Mouse (Mus musculus) limb, embryonic 10.5 days (tissue): ENCODE data around the gene Gm10300. TPM values are rescaled to one million over a fixed set of nuclear protein-coding genes. Genes with fewer than 3 reads are reported as not detected.

Experiments
- DNase-seq: peaks from one replicate; pipeline ENCODE4 v3.0.0-alpha.2; 2017; ENCODE audit warnings: low spot score
- H3K27ac ChIP-seq: fragments of 300-500 bp; sonication (generic); 2 replicates; pipeline ENCODE4 v1.5.1; 2016; ENCODE audit warnings: mild to moderate bottlenecking
- H3K27me3 ChIP-seq: fragments of 300-500 bp; sonication (generic); 2 replicates; pipeline ENCODE4 v1.6.1; 2016; ENCODE audit warnings: low read depth, mild to moderate bottlenecking; ENCODE audit not compliant: poor library complexity, severe bottlenecking
- H3K36me3 ChIP-seq: fragments of 300-500 bp; sonication (generic); 2 replicates; pipeline ENCODE4 v1.6.1; 2016; ENCODE audit warnings: mild to moderate bottlenecking, moderate library complexity
- H3K4me1 ChIP-seq: fragments of 300-500 bp; sonication (generic); 2 replicates; pipeline ENCODE4 v1.6.1; 2016
- H3K4me3 ChIP-seq: fragments of 300-500 bp; sonication (generic); 2 replicates; pipeline ENCODE4 v1.5.1; 2016; ENCODE audit warnings: mild to moderate bottlenecking, moderate library complexity
- H3K9me3 ChIP-seq: fragments of 300-500 bp; sonication (generic); replicated peaks from 2 replicates; pipeline ENCODE4 v1.6.1; 2016; ENCODE audit warnings: mild to moderate bottlenecking
- WGBS: fragments of 180-500 bp; shearing (Covaris S2); methylation state at CpG from one replicate; pipeline ENCODE4 v1.1.7; 2016; 5-methylcytosine and 5-hydroxymethylcytosine counted together
- polyA plus RNA-seq: library from polyadenylated mRNA; unstranded; fragments of >200 nt; fragmentation: Nextera tagmentation; extraction: Ambion mirVana; gene quantifications from 2 replicates; pipeline ENCODE4 v1.2.1, GENCODE M21; 2016

Gene Gm10300
- polyA plus RNA-seq, 1 experiment from 2014 or later, result not detected

GRCm38 (mm10) chr4:132076480-132077405, 2.2 kb downstream of the Gm10300 start:
- Histone ChIP-seq H3K9me3 (no peaks in the 10 kb centered on the region), H3K27me3 (peaks cover 51% of the 10 kb centered on the region), H3K27ac (no peak overlapping the region), H3K36me3 (no peaks in the 10 kb centered on the region), H3K4me1 (peaks cover 44% of the 10 kb centered on the region), H3K4me3 (no peak overlapping the region)
- DNase-seq, result peak; percentile 39
- WGBS, result 33% methylated on average over 20 of the region's 20 CpGs

GRCm38 (mm10) chr4:132077445-132077844, 2.9 kb downstream of the Gm10300 start:
- H3K27me3 ChIP-seq, result peaks cover 51% of the 10 kb centered on the region
- 74% methylated on average over 7 of the region's 7 CpGs for whole genome bisulfite sequencing

GRCm38 (mm10) chr4:132078296-132078714, 3.8 kb downstream of the Gm10300 start:
- Histone ChIP-seq H3K27ac (0 out of 2 replicates have a peak overlapping the region, but pooled peaks have one; percentile 5), H3K4me3 (no peak overlapping the region), H3K4me1 (peaks cover 42% of the 10 kb centered on the region), H3K27me3 (peaks cover 43% of the 10 kb centered on the region), H3K36me3 (no peaks in the 10 kb centered on the region), H3K9me3 (no peaks in the 10 kb centered on the region)
- no peak for DNase-seq
- WGBS, result 66% methylated on average over 7 of the region's 7 CpGs

More at GRCm38 (mm10) chr4:132077445-132077844, 2.9 kb downstream of the Gm10300 start:
- DNase-seq, result no peak
- no peaks in the 10 kb centered on the region for H3K36me3 ChIP-seq
- H3K4me3 ChIP-seq, result no peak overlapping the region
- H3K27ac ChIP-seq, result no peak overlapping the region
- H3K4me1 ChIP-seq, result peaks cover 44% of the 10 kb centered on the region
- H3K9me3 ChIP-seq, result no peaks in the 10 kb centered on the region

GRCm38 (mm10) chr4:132079555-132080275, 5.2 kb downstream of the Gm10300 start:
- Histone ChIP-seq H3K4me3 (no peak overlapping the region), H3K27me3 (peaks cover 34% of the 10 kb centered on the region; the same call in 1 of the 2 replicates), H3K9me3 (no peaks in the 10 kb centered on the region), H3K4me1 (peaks cover 39% of the 10 kb centered on the region), H3K27ac (no peak overlapping the region), H3K36me3 (no peaks in the 10 kb centered on the region)
- 15% methylated on average over 19 of the region's 19 CpGs for WGBS
- peak; percentile 83 for DNase-seq

- no peaks in the 10 kb centered on the region for H3K9me3 ChIP-seq
- 69% methylated on average over 4 of the region's 4 CpGs for WGBS
- H3K36me3 ChIP-seq, result no peaks in the 10 kb centered on the region
- peaks cover 34% of the 10 kb centered on the region; the same call in 1 of the 2 replicates for H3K27me3 ChIP-seq
- peaks cover 31% of the 10 kb centered on the region for H3K4me1 ChIP-seq
- H3K27ac ChIP-seq, result no peak overlapping the region
- no peak for DNase-seq
- H3K4me3 ChIP-seq, result no peak overlapping the region
Observed at GRCm38 (mm10) chr4:132080492-132080983, 6.0 kb downstream of the Gm10300 start.

GRCm38 (mm10) chr4:132085114-132085513, 10.6 kb downstream of the Gm10300 start:
- peaks cover 13% of the 10 kb centered on the region for H3K4me1 ChIP-seq
- H3K27ac ChIP-seq, result no peak overlapping the region
- 92% methylated on average over 7 of the region's 7 CpGs for WGBS
- no peaks in the 10 kb centered on the region for H3K36me3 ChIP-seq
- no peaks in the 10 kb centered on the region for H3K9me3 ChIP-seq
- H3K27me3 ChIP-seq, result no peaks in the 10 kb centered on the region
- no peak for DNase-seq
- no peak overlapping the region for H3K4me3 ChIP-seq

GRCm38 (mm10) chr4:132088921-132089320, 14.4 kb downstream of the Gm10300 start:
- peak; percentile 81 for DNase-seq
- Histone ChIP-seq H3K27me3 (no peaks in the 10 kb centered on the region), H3K9me3 (no peaks in the 10 kb centered on the region), H3K36me3 (no peaks in the 10 kb centered on the region), H3K4me1 (peaks cover 6% of the 10 kb centered on the region), H3K27ac (no peak overlapping the region), H3K4me3 (no peak overlapping the region)
- WGBS, result 28% methylated on average over 7 of the region's 7 CpGs

GRCm38 (mm10) chr4:132093136-132093535, 18.6 kb downstream of the Gm10300 start:
- Histone ChIP-seq H3K4me1 (no peaks in the 10 kb centered on the region), H3K27me3 (no peaks in the 10 kb centered on the region), H3K4me3 (no peak overlapping the region), H3K27ac (no peak overlapping the region), H3K36me3 (no peaks in the 10 kb centered on the region), H3K9me3 (no peaks in the 10 kb centered on the region)
- DNase-seq, result no peak
- 81% methylated on average over 6 of the region's 6 CpGs for WGBS

- 91% methylated on average over 5 of the region's 5 CpGs for WGBS
Observed at GRCm38 (mm10) chr4:132093928-132094327, 19.4 kb downstream of the Gm10300 start.

GRCm38 (mm10) chr4:132095043-132095442, 20.5 kb downstream of the Gm10300 start:
- WGBS, result 83% methylated on average over 7 of the region's 7 CpGs
- no peak for DNase-seq
- Histone ChIP-seq H3K27me3 (no peaks in the 10 kb centered on the region), H3K27ac (no peak overlapping the region), H3K4me3 (no peak overlapping the region), H3K9me3 (no peaks in the 10 kb centered on the region), H3K4me1 (no peaks in the 10 kb centered on the region), H3K36me3 (no peaks in the 10 kb centered on the region)

More at GRCm38 (mm10) chr4:132093928-132094327, 19.4 kb downstream of the Gm10300 start:
- Histone ChIP-seq H3K27me3 (no peaks in the 10 kb centered on the region), H3K4me3 (no peak overlapping the region), H3K9me3 (no peaks in the 10 kb centered on the region), H3K36me3 (no peaks in the 10 kb centered on the region), H3K4me1 (no peaks in the 10 kb centered on the region), H3K27ac (no peak overlapping the region)
- DNase-seq, result no peak

- Histone ChIP-seq H3K9me3 (no peaks in the 10 kb centered on the region), H3K36me3 (no peaks in the 10 kb centered on the region), H3K4me3 (no peak overlapping the region), H3K27me3 (no peaks in the 10 kb centered on the region), H3K4me1 (peaks cover 4% of the 10 kb centered on the region; the same call in 1 of the 2 replicates), H3K27ac (no peak overlapping the region)
- no peak for DNase-seq
- WGBS, result 85% methylated on average over 5 of the region's 5 CpGs
Observed at GRCm38 (mm10) chr4:132099548-132099947, 25.1 kb downstream of the Gm10300 start.

GRCm38 (mm10) chr4:132101152-132101551, 26.7 kb downstream of the Gm10300 start:
- Histone ChIP-seq H3K36me3 (no peaks in the 10 kb centered on the region), H3K27me3 (no peaks in the 10 kb centered on the region), H3K4me1 (peaks cover 4% of the 10 kb centered on the region; the same call in 1 of the 2 replicates), H3K4me3 (no peak overlapping the region), H3K27ac (no peak overlapping the region), H3K9me3 (no peaks in the 10 kb centered on the region)
- DNase-seq, result no peak
- WGBS, result 62% methylated on average over 3 of the region's 3 CpGs
